ENCODE assay signal across 21 mouse cellular contexts in genomic region chr1:180300997-180301396, GRCm38 (mm10). TPM values are rescaled to one million over a fixed set of nuclear protein-coding genes. Genes with fewer than 3 reads are reported as not detected.
A peak's percentile ranks its signal among the peaks of the same experiment; 100 is the strongest.
DNase-seq lines count a peak whose midpoint lies in the region; ATAC-seq and TF ChIP-seq lines count a peak whose summit lies in the region.
"Had no signal": no experiment of that assay in that cellular context is flagged by ENCODE, and none has a peak within 500 bp of the region (broad histone marks: within the 10 kb centered on the region; RNA-seq: fewer than 3 reads in every experiment).

No protein-coding gene starts in this region.

- no peak for TF ChIP-seq POLR2A in bone marrow macrophage, adult 2 months (IDR thresholded peaks at IDR 0.05; ENCODE audit: borderline replicate concordance, low read depth, low read length)

- no peak for TF ChIP-seq CTCF in bone marrow macrophage, adult 2 months (IDR thresholded peaks at IDR 0.05; ENCODE audit: low read depth, low read length)

- H3K4me3 ChIP-seq in bone marrow macrophage, adult 2 months (ENCODE audit: insufficient read depth, low read length): no peak overlapping the region
- H3K4me3 ChIP-seq: forebrain, embryonic 13.5 days; heart, adult 2 months; heart, embryonic 15.5 days; hindbrain, embryonic 13.5 days had no signal

- peak; percentile 41 for DNase-seq in 3T3-L1 (ENCODE audit: low read depth, low spot score)
- DNase-seq in ES-CJ7 (ENCODE audit: low read depth, low spot score): peak; percentile 40
- no peak for DNase-seq in cerebellum, adult 8-10 months
- DNase-seq in adrenal gland, postnatal 14 days: no peak
- DNase-seq in spleen, adult 18-20 months: no peak
- no peak for DNase-seq in ovary, postnatal 36 days (ENCODE audit: low spot score)
- DNase-seq: adrenal gland, postnatal 10 days; cerebellum, adult 9-10 months; cerebellum, postnatal 25 days; forebrain, postnatal 0 days; gastrocnemius, postnatal 14 days; heart, adult 2 months; heart, postnatal 14 days had no signal

- 0 out of 2 replicates have a peak, but pooled peaks have one; percentile 46 for ATAC-seq in megakaryocyte-erythroid progenitor cell, adult 5-6 weeks (replicated peaks; ENCODE audit: low FRiP score, low TSS enrichment, poor library complexity, severe bottlenecking)
- ATAC-seq: CD4-positive, CD25-positive, alpha-beta regulatory T cell, adult 4 months; forebrain, embryonic 13.5 days; forebrain, postnatal 0 days; hindbrain, postnatal 0 days; Patski had no signal

- H3K4me1 ChIP-seq in bone marrow macrophage, adult 2 months (ENCODE audit: control insufficient read depth, insufficient read depth, low read length): peaks cover 48% of the 10 kb centered on the region
- H3K4me1 ChIP-seq: forebrain, embryonic 13.5 days had no signal

- H3K27ac ChIP-seq in bone marrow macrophage, adult 2 months (ENCODE audit: insufficient read depth, low read depth, low read length): peak overlapping the region; percentile 14; the same call in 1 of the 2 replicates
- H3K27ac ChIP-seq: forebrain, embryonic 13.5 days; heart, embryonic 15.5 days; hindbrain, embryonic 13.5 days; hindbrain, postnatal 0 days had no signal

RNA-seq across cellular contexts. Expression of gene Itpkb, which starts 29.3 kb away (rescaled TPM):
- 24.4 and 28.6 TPM in 2 replicates for polyA plus RNA-seq in bone marrow macrophage, adult 2 months (2012; ENCODE audit: insufficient read depth, insufficient read length, missing spikeins)
- 11.5 and 12.9 TPM in 2 replicates for total RNA-seq in megakaryocyte-erythroid progenitor cell, adult 5-6 weeks (2014; fragmentation: Nextera tagmentation)
- 6.1 and 6.3 TPM in 2 replicates for total RNA-seq in megakaryocyte-erythroid progenitor cell, adult 5-6 weeks (2017)
- 63.9 and 71.4 TPM in 2 replicates for total RNA-seq in adrenal gland, postnatal 14 days (2021)

RNA-seq across cellular contexts. Expression of gene Psen2, which starts 37.8 kb away (rescaled TPM):
- polyA plus RNA-seq in bone marrow macrophage, adult 2 months (2012; ENCODE audit: insufficient read depth, insufficient read length, missing spikeins): 70.9 and 82.6 TPM in 2 replicates
- 75.6 and 93.3 TPM in 2 replicates for total RNA-seq in megakaryocyte-erythroid progenitor cell, adult 5-6 weeks (2014; fragmentation: Nextera tagmentation)
- total RNA-seq in megakaryocyte-erythroid progenitor cell, adult 5-6 weeks (2017): 39.5 and 66.4 TPM in 2 replicates
- total RNA-seq in adrenal gland, postnatal 14 days (2021): 26.6 and 30.4 TPM in 2 replicates

Comparison
In these comparisons a context has a peak if more than half of its experiments do, and no peak if none do; other contexts are left out.
1. DNase-seq: peak in 3T3-L1 (single experiment) and ES-CJ7 (single experiment); none in cerebellum, adult 8-10 months (single experiment), adrenal gland, postnatal 14 days (single experiment), spleen, adult 18-20 months (0 of 2) and ovary, postnatal 36 days (single experiment).